Mouse (Mus musculus): Measurements from ENCODE around the gene Apon. TPM values are rescaled to one million over a fixed set of nuclear protein-coding genes. Genes with fewer than 3 reads are reported as not detected.

Gene Apon
- polyA plus RNA-seq, 1 experiment from 2014 or later: 0.27 TPM

DNA sequence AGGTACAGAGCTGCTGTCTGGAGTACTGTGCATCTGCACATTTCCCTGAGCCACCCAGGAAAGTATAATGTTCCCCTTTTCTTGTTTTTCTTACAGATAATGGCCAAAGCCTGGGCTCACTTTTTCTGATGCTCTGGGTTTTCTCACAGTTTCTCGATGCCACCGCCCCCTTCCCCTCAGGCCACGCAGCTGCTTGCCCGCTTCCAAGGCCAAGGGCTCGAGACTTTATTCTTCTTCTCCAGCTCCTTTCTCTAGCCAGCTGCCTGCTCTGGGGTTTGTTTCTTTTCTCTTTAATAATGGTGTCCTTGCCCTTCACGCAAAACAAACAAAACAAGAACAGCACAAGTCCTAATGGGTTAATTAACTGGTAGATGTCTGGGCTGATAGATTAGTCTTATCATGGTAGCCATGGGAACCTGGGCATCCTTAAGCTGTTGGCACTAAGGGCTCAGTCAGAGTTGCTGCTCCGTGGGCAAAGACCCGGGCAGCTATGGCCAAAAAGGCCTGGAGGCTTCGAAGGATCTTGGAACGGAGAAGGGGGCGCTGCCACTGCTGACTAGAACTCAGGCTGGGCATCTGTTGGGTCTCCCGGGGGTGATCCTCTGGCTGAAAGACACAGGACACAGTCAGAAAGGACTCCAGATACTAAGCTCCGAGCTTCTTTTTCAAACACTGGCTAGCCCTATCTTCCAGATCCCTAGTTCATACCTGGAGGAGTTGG is 42.6 kb downstream of the Apon start:
- H3K9me3 ChIP-seq (ENCODE audit: control insufficient read depth, low read depth, low read length): no peaks in the 10 kb centered on the region
- H3K9ac ChIP-seq (replicated peaks; ENCODE audit: low read depth, low read length): no peak overlapping the region
- no peak overlapping the region for H3K4me3 ChIP-seq (ENCODE audit: low read depth, low read length)
- no peak for ATAC-seq (ENCODE audit: insufficient number of reproducible peaks, insufficient read depth, low FRiP score, low read depth)
- H3K36me3 ChIP-seq (ENCODE audit: control insufficient read depth, insufficient read depth, low read length): peaks cover 11% of the 10 kb centered on the region
- WGBS: 68% methylated on average over 13 of the region's 13 CpGs
- peaks cover 9% of the 10 kb centered on the region; the same call in 1 of the 2 replicates for H3K4me1 ChIP-seq (ENCODE audit: control insufficient read depth, insufficient read depth, low read length)
- no peaks in the 10 kb centered on the region for H3K27me3 ChIP-seq (ENCODE audit: control insufficient read depth, insufficient read depth, low read length)
- no peak overlapping the region for H3K27ac ChIP-seq (ENCODE audit: low read length)
- no peak overlapping the region for H3K4me2 ChIP-seq (replicated peaks; ENCODE audit: low read depth, low read length)

DNA sequence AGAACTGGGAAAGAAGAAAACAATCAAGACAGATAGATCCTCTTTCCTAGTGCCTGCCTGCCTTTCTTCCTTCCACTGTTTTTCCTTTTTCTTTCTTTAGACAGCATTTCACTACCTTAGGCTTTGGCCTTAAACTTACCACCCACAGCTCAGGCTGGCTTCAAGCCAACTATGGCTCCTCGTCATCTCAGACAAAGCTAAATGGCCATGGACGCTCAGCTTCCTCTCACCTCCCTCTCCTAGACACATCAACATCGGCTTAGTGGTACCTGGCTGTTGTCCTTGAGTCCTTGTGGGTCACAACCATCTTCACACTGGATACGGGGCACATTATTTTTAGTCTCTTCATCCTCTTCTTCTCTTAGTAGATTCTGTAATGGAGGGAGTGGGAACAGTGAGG is 43.3 kb downstream of the Apon start:
- ATAC-seq (ENCODE audit: insufficient number of reproducible peaks, insufficient read depth, low FRiP score, low read depth): no peak
- Histone ChIP-seq H3K4me1 (ENCODE audit: control insufficient read depth, insufficient read depth, low read length) (peaks cover 9% of the 10 kb centered on the region; the same call in 1 of the 2 replicates), H3K36me3 (ENCODE audit: control insufficient read depth, insufficient read depth, low read length) (peaks cover 4% of the 10 kb centered on the region; the same call in 1 of the 2 replicates), H3K4me3 (ENCODE audit: low read depth, low read length) (no peak overlapping the region), H3K27ac (ENCODE audit: low read length) (no peak overlapping the region), H3K9ac (replicated peaks; ENCODE audit: low read depth, low read length) (no peak overlapping the region), H3K27me3 (ENCODE audit: control insufficient read depth, insufficient read depth, low read length) (no peaks in the 10 kb centered on the region), H3K4me2 (replicated peaks; ENCODE audit: low read depth, low read length) (no peak overlapping the region), H3K9me3 (ENCODE audit: control insufficient read depth, low read depth, low read length) (no peaks in the 10 kb centered on the region)
- WGBS: 62% methylated on average over 4 of the region's 4 CpGs

DNA sequence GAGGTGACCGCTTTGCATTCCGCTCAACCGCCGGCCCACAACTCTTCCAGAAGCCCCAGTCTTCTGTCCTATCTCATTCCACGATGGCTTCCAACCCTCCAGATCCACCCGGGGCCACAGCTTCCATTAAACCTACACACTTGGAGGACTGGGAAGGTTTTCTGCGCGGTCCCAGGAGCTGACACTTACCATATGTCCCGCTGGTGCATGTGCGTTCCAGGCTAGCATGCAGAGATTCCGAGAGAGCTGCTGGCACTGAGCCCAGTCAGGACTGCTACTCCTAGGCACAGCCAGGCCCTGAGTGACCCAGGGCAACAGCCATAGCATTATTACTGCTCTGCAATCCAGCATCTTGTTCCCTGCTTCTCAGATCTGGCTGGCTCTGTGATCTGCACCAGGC is 43.7 kb downstream of the Apon start:
- Histone ChIP-seq H3K4me3 (ENCODE audit: low read depth, low read length) (no peak overlapping the region), H3K27ac (ENCODE audit: low read length) (no peak overlapping the region), H3K36me3 (ENCODE audit: control insufficient read depth, insufficient read depth, low read length) (no peaks in the 10 kb centered on the region), H3K9me3 (ENCODE audit: control insufficient read depth, low read depth, low read length) (no peaks in the 10 kb centered on the region), H3K4me2 (replicated peaks; ENCODE audit: low read depth, low read length) (no peak overlapping the region), H3K4me1 (ENCODE audit: control insufficient read depth, insufficient read depth, low read length) (peaks cover 12% of the 10 kb centered on the region; the same call in 1 of the 2 replicates), H3K9ac (replicated peaks; ENCODE audit: low read depth, low read length) (no peak overlapping the region), H3K27me3 (ENCODE audit: control insufficient read depth, insufficient read depth, low read length) (no peaks in the 10 kb centered on the region)
- WGBS: 53% methylated on average over 11 of the region's 11 CpGs
- peak; percentile 50; the same call in 1 of the 2 replicates for ATAC-seq (ENCODE audit: insufficient number of reproducible peaks, insufficient read depth, low FRiP score, low read depth)

DNA sequence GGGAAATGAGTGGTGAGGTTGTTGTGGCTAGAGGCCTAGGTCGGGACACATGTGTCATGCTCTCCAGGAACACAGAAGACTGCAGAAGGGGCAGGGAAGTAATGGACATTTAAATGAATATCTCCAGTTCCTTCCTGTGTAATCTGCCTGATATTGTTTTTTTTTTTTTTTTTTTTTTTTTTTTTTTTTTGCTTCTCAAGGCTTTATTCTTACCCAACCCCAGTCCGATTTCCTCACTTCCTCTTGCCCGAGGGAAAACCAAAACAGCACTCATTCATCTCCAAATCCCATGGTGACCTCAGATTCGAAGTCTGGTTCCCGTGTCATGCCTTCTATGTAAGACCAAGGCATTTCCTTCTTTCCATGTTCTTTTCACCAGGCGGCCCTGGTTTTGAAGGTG is 44.3 kb downstream of the Apon start:
- H3K27me3 ChIP-seq (ENCODE audit: control insufficient read depth, insufficient read depth, low read length): no peaks in the 10 kb centered on the region
- H3K4me3 ChIP-seq (ENCODE audit: low read depth, low read length): no peak overlapping the region
- no peak overlapping the region for H3K4me2 ChIP-seq (replicated peaks; ENCODE audit: low read depth, low read length)
- H3K9me3 ChIP-seq (ENCODE audit: control insufficient read depth, low read depth, low read length): no peaks in the 10 kb centered on the region
- peaks cover 12% of the 10 kb centered on the region; the same call in 1 of the 2 replicates for H3K4me1 ChIP-seq (ENCODE audit: control insufficient read depth, insufficient read depth, low read length)
- no peak overlapping the region for H3K9ac ChIP-seq (replicated peaks; ENCODE audit: low read depth, low read length)
- no peak overlapping the region for H3K27ac ChIP-seq (ENCODE audit: low read length)
- ATAC-seq (ENCODE audit: insufficient number of reproducible peaks, insufficient read depth, low FRiP score, low read depth): no peak
- 70% methylated on average over 6 of the region's 6 CpGs for WGBS
- no peaks in the 10 kb centered on the region for H3K36me3 ChIP-seq (ENCODE audit: control insufficient read depth, insufficient read depth, low read length)

DNA sequence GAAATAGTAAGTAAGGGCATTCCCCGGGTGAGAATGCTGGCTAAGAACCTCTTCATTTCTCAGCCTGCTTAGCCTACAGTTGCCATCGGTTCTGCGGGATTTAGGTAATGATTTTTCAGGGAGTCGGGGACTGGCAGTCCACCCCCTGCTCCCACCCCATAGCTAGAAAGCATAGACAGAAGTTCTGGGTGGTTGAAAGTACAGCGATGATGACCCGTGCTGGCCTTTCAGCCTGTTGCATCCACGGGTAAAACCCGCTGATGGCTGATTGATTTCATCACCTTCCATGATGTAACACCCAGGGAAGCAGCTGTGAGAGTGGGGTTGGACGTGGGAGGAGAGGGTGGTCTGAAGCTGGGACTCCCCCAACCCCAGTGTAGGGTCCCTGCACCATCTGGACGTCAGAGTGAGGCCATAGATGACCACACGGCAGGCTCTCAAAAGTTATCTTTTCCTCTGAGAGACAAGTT is 44.8 kb downstream of the Apon start, which contains the start of gene Il23a:
Il23a (minus strand) TSS at position 51 of the 470 bp plus-strand sequence.
- 79% methylated on average over 11 of the region's 11 CpGs for WGBS
- H3K27ac ChIP-seq (ENCODE audit: low read length): no peak within 1 kb of the TSS
- peaks cover 13% of the 10 kb centered on the region; the same call in 1 of the 2 replicates for H3K4me1 ChIP-seq (ENCODE audit: control insufficient read depth, insufficient read depth, low read length)

DNA sequence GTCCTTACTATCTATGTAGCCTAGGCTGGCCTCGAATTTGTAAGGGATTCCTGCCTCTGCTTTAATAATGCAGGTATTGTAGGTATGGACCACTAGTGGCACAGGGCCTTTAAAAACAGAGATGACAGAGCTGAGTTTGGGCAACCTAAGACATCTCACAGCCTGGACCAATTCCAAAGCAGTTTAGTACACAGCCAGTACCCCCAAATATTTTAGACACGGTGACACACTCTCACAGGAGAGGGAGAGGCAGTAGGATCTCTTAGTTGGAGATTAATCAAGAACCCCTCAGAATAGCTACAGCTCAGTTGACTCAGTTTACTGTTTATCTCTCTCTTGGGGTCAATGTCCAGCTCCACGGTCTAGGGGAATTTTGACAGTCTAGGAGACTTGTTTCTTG is 48.5 kb downstream of the Apon start:
- peak overlapping the region; percentile 78 for H3K9ac ChIP-seq (replicated peaks; ENCODE audit: low read depth, low read length)
- H3K27me3 ChIP-seq (ENCODE audit: control insufficient read depth, insufficient read depth, low read length): no peaks in the 10 kb centered on the region
- H3K9me3 ChIP-seq (ENCODE audit: control insufficient read depth, low read depth, low read length): no peaks in the 10 kb centered on the region
- no peaks in the 10 kb centered on the region for H3K36me3 ChIP-seq (ENCODE audit: control insufficient read depth, insufficient read depth, low read length)
- peaks cover 14% of the 10 kb centered on the region; the same call in 1 of the 2 replicates for H3K4me1 ChIP-seq (ENCODE audit: control insufficient read depth, insufficient read depth, low read length)
- no peak for ATAC-seq (ENCODE audit: insufficient number of reproducible peaks, insufficient read depth, low FRiP score, low read depth)
- H3K4me2 ChIP-seq (replicated peaks; ENCODE audit: low read depth, low read length): peak overlapping the region; percentile 59
- H3K4me3 ChIP-seq (ENCODE audit: low read depth, low read length): peak overlapping the region; percentile 51
- H3K27ac ChIP-seq (ENCODE audit: low read length): peak overlapping the region; percentile 87
- 30% methylated on average over 3 of the region's 3 CpGs for WGBS

More for the DNA sequence above, 44.8 kb downstream of the Apon start, which contains the start of gene Il23a:
- Histone ChIP-seq H3K36me3 (ENCODE audit: control insufficient read depth, insufficient read depth, low read length) (no peaks in the 10 kb centered on the region), H3K4me3 (ENCODE audit: low read depth, low read length) (no peak within 1 kb of the TSS), H3K4me2 (replicated peaks; ENCODE audit: low read depth, low read length) (no peak within 1 kb of the TSS), H3K27me3 (ENCODE audit: control insufficient read depth, insufficient read depth, low read length) (no peaks in the 10 kb centered on the region), H3K9ac (replicated peaks; ENCODE audit: low read depth, low read length) (no peak within 1 kb of the TSS), H3K9me3 (ENCODE audit: control insufficient read depth, low read depth, low read length) (no peaks in the 10 kb centered on the region)
- no peak for ATAC-seq (ENCODE audit: insufficient number of reproducible peaks, insufficient read depth, low FRiP score, low read depth)

DNA sequence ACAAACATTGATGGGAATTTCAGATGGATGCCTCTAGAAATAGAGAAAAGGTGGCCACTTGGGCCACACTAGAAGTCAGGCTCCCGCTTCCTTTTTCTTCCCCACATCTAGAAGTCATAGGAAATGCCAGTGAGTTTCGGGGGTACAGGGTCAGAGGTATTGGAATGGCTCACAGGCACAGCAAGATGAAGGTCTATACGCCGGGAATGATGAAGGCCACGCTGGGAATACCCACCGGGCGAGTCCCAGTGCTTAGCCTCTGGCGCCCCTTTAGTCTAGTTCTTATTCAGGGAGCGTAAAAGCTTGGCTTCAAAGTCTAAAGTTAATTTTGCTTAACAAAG is 48.9 kb downstream of the Apon start:
- 1% methylated on average over 9 of the region's 9 CpGs for WGBS
- Histone ChIP-seq H3K4me3 (ENCODE audit: low read depth, low read length) (peak overlapping the region; percentile 51), H3K27ac (ENCODE audit: low read length) (peak overlapping the region; percentile 87), H3K27me3 (ENCODE audit: control insufficient read depth, insufficient read depth, low read length) (no peaks in the 10 kb centered on the region), H3K9me3 (ENCODE audit: control insufficient read depth, low read depth, low read length) (no peaks in the 10 kb centered on the region), H3K4me2 (replicated peaks; ENCODE audit: low read depth, low read length) (peak overlapping the region; percentile 59), H3K4me1 (ENCODE audit: control insufficient read depth, insufficient read depth, low read length) (peaks cover 10% of the 10 kb centered on the region; the same call in 1 of the 2 replicates), H3K9ac (replicated peaks; ENCODE audit: low read depth, low read length) (peak overlapping the region; percentile 78), H3K36me3 (ENCODE audit: control insufficient read depth, insufficient read depth, low read length) (peaks cover under 1% of the 10 kb centered on the region; the same call in 1 of the 2 replicates)
- peak; percentile 28; the same call in 1 of the 2 replicates for ATAC-seq (ENCODE audit: insufficient number of reproducible peaks, insufficient read depth, low FRiP score, low read depth)

DNA sequence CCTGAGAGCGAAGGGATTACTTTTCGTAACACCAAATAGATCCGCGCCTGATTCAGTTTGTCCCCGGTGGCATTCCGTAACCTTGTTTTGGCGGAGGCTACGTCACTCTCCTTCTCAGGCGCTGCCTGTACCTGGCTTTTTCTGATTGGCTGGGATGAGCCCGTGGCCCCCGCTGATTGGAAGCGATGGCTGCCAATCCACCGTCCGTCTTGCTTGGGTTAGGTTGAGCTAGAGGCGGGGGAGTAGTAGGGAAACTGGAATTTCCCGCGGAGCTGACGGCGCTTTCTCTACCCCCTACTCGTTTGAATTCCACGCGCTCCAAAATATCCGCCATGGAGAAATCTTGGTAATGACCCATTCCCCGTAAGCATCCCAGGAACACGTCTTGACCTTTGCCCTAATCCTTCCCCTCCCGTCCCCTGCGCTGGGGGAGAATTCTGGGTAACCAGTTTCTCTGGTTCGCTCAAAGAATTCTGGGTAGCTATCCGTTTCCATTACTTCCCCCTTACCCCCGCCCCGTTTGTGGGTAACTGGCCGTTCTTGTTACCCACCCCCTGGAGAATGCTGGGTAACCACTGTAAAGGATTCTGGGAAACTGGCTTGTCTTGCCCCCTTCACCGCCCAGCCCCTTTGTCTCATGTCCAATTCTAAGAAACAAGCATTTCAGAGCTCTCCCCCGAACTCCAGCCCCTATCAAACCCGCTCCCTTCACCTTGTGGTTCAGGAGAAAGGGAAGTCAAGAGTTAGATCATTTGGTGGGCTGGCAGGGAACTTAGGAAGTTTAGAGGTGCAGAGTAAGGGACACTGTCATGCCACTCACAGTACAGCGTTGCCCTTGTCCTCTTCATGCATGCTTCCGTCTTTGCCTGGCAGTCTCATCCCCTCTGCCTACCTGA is 49.5 kb downstream of the Apon start, which contains the start of gene Pan2:
Pan2 (plus strand) TSS at position 210 of the 896 bp plus-strand sequence.
- Histone ChIP-seq H3K4me2 (replicated peaks; ENCODE audit: low read depth, low read length) (peak within 1 kb of the TSS; percentile 76), H3K9ac (replicated peaks; ENCODE audit: low read depth, low read length) (peak within 1 kb of the TSS; percentile 78), H3K4me1 (ENCODE audit: control insufficient read depth, insufficient read depth, low read length) (peaks cover 10% of the 10 kb centered on the region; the same call in 1 of the 2 replicates), H3K27me3 (ENCODE audit: control insufficient read depth, insufficient read depth, low read length) (no peaks in the 10 kb centered on the region), H3K4me3 (ENCODE audit: low read depth, low read length) (peak within 1 kb of the TSS; percentile 51), H3K36me3 (ENCODE audit: control insufficient read depth, insufficient read depth, low read length) (peaks cover 7% of the 10 kb centered on the region), H3K9me3 (ENCODE audit: control insufficient read depth, low read depth, low read length) (no peaks in the 10 kb centered on the region), H3K27ac (ENCODE audit: low read length) (peak within 1 kb of the TSS; percentile 87)
- peak; percentile 99 for ATAC-seq (ENCODE audit: insufficient number of reproducible peaks, insufficient read depth, low FRiP score, low read depth)
- WGBS: 2% methylated on average over 37 of the region's 37 CpGs

Measured in stomach, embryonic 14.5 days (tissue).